Mouse (Mus musculus): ENCODE measurements around the gene Rimklb.
"Not testable (repeated sequence)": the region's sequence is repeated elsewhere in the genome, so short reads cannot be mapped to it uniquely, and the experiment has no call there.

Gene Rimklb

DNA sequence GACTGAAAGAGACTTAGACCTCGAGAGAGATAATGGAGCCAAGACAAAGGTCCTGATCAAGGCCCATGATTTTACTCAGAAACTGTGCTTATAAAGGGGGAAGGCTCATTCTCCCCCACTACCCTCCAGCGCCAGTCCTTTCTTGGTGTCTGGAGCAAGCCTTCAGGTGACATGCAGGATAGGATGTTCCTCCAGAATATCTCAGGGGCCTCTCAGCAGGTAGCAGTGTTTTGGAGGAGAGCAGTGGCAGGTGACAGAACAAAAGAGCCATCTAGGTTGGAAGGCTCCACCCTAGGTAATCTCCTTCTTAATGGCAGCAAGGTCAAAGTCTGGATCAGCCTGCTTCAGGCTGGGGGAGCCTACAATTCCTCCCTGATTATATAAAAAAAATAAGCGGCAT, 27.1 kb downstream of the Rimklb start:
- POLR2A ChIA-PET, result interaction anchor here in 3 of 4 experiments (1.0 to 6.8 kb wide), 11 partner anchors 10 to 137 kb away, joined by 3 to 79 read pairs (median 8); partner anchors contain the start of genes Gdf3 (in 1 of the 3) and Phc1 (in 1 of the 3)
- CTCF ChIA-PET, result not testable (repeated sequence)

DNA sequence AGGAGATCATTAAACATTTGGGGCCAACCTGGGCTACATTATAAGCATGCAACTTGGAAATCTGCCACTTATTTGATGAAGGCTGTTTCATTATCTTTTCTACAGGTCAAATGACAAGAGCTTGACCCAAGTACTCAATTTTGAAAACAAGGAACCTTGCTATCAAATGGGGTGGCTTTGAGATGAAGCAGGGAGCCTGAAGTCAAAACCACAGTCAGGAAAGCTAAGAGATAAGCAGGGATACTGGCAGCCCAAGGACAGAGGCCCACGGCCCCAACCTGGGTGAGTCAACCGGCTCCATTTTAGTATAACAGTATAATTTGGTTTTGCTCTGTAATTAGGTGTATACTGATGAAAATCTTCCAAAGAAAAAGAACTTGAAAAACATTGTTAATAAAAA, 28.3 kb downstream of the Rimklb start:
- CTCF ChIA-PET, result interaction anchor here in 1 of 4 experiments (1.0 kb wide), 1 partner anchor 90 kb away, joined by 4 read pairs; no protein-coding TSS in a partner anchor
- POLR2A ChIA-PET, result interaction anchor here (0.6 to 6.8 kb wide), 36 partner anchors 8 to 274 kb away, joined by 3 to 79 read pairs (median 6); partner anchors contain the start of genes Phc1 (in 2 of the 4), Gdf3 (in 1 of the 4), M6pr (in 1 of the 4) and Nanog (in 1 of the 4)

DNA sequence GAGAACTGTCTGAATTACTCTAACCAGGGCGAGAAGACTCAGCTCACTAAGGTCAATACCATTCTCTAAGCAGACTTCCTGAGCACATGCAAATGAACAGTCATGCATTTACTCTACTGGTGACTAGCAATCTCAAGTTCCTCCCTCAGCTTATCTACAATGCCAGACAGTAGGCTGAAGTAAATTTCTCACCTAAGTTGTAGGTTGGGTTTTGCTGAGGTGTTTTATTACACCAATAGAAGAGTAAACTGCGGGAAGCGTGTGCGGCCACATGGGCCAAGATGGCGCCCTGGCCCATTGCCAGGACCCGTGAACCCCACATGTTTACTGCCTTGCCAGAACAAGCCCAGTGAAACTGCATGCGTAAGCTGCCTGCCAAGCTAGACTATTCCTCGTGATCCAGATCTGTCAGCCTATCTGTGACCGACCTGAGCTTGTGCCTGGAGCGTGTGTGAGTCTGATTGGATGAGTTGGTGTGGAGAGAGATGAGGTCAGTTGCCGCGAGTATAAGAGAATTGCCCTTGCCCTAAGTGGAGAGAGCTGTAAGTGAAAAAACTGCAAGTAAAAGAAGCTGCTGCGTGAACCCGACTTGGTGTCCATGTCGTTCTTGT, 29.4 kb downstream of the Rimklb start:
- POLR2A ChIA-PET, result interaction anchor here (0.6 to 6.8 kb wide), 83 partner anchors 9 to 1633 kb away, joined by 3 to 79 read pairs (median 4); partner anchors contain the start of genes M6pr (in 3 of the 4), Phc1 (in 3 of the 4), Gdf3 (in 2 of the 4) and Aicda (in 1 of the 4)

DNA sequence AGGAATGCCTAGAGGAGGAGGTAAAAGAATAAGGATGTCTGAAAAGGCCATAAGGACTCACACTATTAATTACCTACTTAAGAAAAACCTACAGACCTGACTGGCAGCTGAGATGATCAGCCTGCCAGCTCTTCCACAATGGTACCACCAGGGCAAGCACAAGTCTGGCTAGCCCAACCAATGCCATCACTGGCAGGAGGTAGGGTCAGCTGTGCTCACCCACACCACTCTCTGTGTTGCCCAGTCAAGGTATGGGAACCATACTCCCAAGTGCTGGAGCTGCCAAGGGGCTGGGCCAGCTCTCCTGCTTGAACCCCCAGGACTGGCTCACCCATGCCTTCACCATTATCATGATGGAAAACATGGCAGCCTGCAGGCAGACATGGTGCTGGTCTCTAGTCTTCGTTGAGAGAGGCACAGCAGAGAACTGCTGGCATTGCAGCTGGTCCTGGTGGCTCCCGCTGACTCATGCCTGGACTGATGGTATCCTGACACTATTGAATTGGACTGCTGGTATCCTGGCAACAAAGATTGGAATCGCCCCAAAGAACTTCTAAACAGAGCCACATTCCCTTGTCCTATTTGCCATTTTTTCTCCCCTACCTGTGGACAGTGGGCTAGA, 32.4 kb downstream of the Rimklb start:
- CTCF ChIA-PET, result interaction anchor here in 1 of 4 experiments (0.6 kb wide), 1 partner anchor 106 kb away, joined by 3 read pairs; no protein-coding TSS in a partner anchor
- POLR2A ChIA-PET, result interaction anchor here (0.5 to 1.5 kb wide), 6 partner anchors 11 to 266 kb away, joined by 3 to 5 read pairs (median 4); partner anchors contain the start of gene Dppa3 (in 1 of the 4)

More for the DNA sequence above, 29.4 kb downstream of the Rimklb start:
- CTCF ChIA-PET, result interaction anchor here (0.5 to 1.4 kb wide), 7 partner anchors 26 to 160 kb away, joined by 3 to 4 read pairs (median 3); partner anchors contain the start of genes M6pr (in 1 of the 4) and Phc1 (in 1 of the 4)

DNA sequence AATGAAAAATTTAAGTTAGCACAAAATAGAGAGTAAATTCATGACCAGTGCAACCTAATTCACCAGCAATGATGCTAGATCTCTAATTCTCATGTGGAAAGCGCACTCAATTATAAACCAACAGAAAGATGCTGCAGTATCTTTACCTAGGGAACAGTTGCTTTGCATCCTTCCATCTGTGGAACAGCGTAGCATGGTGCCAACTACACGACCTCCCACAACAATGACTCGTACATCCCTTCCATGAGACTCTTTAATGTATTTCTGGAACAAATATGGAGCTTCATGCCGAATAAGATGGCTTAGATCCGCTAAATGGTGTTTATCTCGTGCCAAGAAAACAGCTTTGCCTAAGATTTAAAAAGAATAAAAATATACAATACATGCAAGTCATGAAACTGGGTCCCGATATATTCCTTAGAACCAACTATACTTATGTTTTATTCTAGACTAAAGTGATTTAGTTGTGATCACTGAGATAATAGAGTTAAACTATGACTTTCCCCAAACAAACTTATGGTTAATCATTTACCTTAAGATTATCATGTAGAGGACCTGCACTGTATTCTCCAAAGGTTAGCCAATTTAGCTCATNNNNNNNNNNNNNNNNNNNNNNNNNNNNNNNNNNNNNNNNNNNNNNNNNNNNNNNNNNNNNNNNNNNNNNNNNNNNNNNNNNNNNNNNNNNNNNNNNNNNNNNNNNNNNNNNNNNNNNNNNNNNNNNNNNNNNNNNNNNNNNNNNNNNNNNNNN, 39.4 kb downstream of the Rimklb start:
- ChIA-PET POLR2A (interaction anchor here in 3 of 4 experiments (0.6 to 1.7 kb wide), 7 partner anchors 9 to 351 kb away, joined by 3 to 12 read pairs (median 3); partner anchors contain the start of gene M6pr (in 1 of the 3)), CTCF (interaction anchor here in 1 of 4 experiments (0.7 kb wide), 2 partner anchors 48 to 363 kb away, joined by 3 to 4 read pairs; no protein-coding TSS in a partner anchor)

DNA sequence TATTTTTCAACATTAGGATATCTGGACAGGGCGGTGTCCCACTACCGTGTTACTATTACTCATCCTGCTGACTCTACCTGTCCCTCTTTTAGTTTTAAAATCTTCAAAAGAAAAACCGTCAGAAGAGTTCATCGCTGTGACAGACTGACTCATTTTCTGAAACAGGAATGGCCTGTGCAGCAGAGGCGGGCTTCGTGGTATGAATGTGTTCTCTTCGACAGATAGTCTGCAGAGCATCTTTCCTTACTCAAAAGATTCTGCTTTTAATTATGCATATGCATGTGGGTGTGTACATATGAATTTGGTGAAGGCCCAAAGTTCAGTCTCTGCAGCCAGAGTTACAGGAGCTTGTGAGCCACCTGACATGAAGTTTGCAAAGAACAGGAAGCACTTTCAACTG, 50.7 kb downstream of the Rimklb start:
- POLR2A ChIA-PET, result interaction anchor here in 1 of 4 experiments (0.6 kb wide), 1 partner anchor 87 kb away, joined by 4 read pairs; no protein-coding TSS in a partner anchor
- CTCF ChIA-PET, result no interaction called here

DNA sequence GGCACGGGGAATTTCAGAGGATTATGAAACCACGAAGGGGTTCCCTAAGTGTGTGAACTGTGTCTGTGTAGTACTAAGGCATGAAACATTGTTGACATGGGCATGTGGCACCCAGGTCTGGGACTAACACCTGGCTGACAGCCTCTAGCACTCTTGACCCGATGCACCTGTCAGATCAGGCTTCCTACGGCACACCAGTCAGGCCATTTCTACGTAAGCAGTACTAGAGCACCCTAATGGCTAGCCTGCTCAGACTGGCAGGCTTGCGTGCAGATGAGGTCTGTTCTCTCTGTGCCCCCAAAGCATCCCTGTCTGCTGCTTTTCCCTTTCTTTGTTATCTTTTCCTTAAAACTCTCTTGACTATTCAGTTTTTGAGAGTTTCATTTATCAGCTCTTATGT, 53.3 kb downstream of the Rimklb start:
- ChIA-PET POLR2A (interaction anchor here in 1 of 4 experiments (1.1 kb wide), 1 partner anchor 14 kb away, joined by 3 read pairs; no protein-coding TSS in a partner anchor), CTCF (interaction anchor here in 1 of 4 experiments (1.1 kb wide), 1 partner anchor 18 kb away, joined by 4 read pairs; no protein-coding TSS in a partner anchor)

DNA sequence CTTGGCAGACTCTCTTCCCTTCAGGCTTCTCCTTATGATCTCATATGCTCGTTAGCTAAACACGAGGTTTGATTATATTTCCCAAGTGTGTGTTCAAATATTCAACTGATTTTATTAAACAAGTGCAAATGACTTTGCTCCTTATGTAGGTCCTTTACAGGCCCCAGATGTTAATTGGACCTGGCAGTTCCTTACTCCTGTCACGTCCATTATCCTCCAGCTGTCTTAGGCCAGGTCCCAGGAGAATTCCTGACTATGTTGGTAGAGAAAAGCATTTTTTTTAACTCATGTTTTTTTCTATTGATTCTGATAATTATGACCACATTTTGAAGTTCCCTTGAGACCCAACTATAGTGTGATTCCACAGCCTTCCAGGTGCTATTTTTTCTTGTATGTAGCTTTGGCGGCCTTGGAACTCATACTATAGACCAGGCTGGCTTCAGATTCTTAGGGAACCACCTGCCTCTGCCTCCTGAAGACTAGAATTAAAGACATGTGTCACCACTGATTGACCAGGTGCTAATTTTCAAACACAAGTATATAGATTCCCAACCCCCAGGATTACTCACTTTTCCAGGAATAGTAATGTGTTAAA, 57.8 kb downstream of the Rimklb start:
- ChIA-PET POLR2A (interaction anchor here in 2 of 4 experiments (0.9 to 1.6 kb wide), 4 partner anchors 9 to 132 kb away, joined by 3 to 4 read pairs (median 3); partner anchors contain the start of gene M6pr (in 1 of the 2)), CTCF (interaction anchor here (0.7 to 1.6 kb wide), 9 partner anchors 38 to 880 kb away, joined by 3 to 8 read pairs (median 4); partner anchors contain the start of gene M6pr (in 1 of the 4))

DNA sequence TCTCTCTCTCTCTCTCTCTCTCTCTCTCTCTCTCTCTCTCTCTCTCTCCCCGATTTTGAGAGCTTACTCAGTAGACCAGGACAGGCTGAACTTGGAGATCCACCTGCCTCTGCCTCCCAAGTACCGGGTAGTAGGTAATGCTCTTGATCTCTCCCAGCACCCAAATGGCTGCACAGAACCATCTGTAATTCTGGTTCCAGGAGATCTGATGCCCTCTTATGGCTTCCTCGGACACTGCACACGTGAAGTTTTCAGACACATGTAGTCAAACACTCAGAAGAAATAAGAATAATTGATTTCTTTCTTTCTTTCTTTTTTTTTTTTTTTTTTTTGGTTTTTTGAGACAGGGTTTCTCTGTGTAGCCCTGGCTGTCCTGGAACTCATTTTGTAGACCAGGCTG, 59.3 kb downstream of the Rimklb start:
- ChIA-PET CTCF (no interaction called here), POLR2A (no interaction called here)

DNA sequence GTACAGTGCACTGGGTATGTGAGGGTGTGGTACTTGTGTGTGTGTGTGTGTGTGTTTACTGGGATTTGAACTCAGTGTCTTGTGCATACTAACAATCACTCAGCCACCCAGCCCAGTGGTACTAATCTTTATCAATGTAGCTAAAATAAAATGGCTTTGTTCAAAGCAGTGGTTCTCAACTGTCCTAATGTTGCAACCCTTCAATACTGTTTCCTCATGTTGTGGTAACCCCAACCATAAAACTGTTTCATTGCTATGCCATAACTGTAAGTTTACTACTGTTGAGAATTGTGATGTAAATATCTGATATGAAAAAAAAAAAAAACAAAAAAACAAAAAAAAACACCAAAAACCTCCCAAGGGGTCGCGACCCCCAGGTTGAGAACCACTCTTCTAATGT, 63.3 kb downstream of the Rimklb start:
- ChIA-PET CTCF (no interaction called here), POLR2A (no interaction called here)

DNA sequence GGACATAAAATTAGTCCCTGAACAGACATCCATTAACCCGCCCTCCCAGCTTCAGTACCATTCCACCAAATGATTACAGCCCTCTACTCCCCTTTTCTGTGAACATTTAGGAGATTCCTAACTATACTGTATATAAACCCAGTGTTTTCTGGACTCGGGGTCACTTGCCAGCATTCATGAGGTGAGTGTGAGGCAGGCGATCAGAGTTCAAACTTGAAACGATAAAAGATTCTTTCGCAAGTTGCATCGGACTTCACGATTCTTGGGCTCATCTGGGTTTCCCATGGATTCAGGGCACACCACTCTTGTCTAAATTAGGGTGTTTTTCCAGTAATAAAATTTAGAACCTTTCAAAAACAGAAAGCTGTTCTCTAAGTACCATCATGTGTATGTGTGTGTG, 71.1 kb downstream of the Rimklb start:
- CTCF ChIA-PET, result interaction anchor here in 1 of 4 experiments (0.6 kb wide), 1 partner anchor 119 kb away, joined by 3 read pairs; the partner anchor contains the start of gene M6pr

DNA sequence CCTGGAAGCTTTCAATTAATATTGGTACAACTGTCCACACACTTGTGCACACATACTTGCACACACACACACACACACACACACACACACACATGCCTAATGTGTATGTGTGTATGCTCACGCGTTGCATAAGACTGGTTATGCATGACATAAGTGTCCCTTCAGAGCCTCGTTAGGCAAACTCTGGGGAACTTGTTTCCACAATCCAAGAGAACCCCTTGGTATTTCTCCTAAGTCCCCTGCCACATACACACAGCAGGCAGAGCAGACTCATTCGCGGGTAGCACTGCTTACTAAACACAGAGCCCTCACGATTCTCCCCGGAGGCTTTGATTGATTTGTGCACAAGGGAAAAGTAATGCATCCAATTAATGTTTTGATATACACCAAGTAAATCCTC, 81.5 kb downstream of the Rimklb start:
- POLR2A ChIA-PET, result interaction anchor here in 2 of 4 experiments (1.1 to 1.5 kb wide), 3 partner anchors 52 to 116 kb away, joined by 3 to 4 read pairs (median 4); no protein-coding TSS in a partner anchor
- CTCF ChIA-PET, result no interaction called here

More for the DNA sequence above, 71.1 kb downstream of the Rimklb start:
- POLR2A ChIA-PET, result no interaction called here

DNA sequence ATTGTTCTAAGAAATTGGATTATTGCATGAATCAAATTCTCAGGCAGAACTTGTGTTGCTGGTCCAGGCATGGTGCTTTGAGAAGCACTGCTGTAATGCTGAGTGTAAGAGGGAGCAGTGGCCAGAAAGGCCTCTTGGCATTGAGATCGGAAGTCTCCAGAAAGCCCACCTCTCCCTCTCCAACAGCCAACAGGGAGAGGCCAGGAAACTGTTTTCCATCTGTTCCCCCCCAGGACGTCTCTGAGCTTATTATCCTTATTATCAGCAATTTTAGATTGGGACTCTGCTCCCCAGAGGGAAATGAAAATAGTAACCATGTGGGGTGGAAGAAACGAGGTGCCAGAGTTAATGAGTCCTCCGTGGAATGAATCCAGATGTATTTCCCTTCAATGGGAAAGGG, 82.2 kb downstream of the Rimklb start:
- CTCF ChIA-PET, result no interaction called here
- POLR2A ChIA-PET, result interaction anchor here in 2 of 4 experiments (1.1 to 1.5 kb wide), 3 partner anchors 53 to 117 kb away, joined by 3 to 4 read pairs (median 4); no protein-coding TSS in a partner anchor

DNA sequence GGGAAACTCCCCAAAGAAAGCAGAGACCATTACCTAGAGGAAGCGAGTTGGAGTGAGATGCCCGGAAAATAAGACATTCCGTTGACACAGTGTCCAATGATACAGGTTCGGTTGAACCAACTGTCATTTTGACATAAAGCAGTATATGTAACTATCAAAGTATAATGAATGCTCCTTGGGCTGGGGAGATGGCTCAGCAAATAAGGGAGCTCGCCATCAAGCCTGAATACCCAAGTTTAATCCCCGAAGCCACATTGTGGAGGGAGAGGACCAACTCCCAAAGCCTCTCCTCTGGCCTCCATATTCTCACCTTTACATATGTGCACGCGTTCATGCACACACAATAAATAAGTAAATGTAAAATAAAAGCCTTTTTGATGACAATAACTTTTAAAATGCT, 87.3 kb downstream of the Rimklb start:
- POLR2A ChIA-PET, result no interaction called here
- CTCF ChIA-PET, result interaction anchor here in 2 of 4 experiments (0.6 to 1.8 kb wide), 3 partner anchors 9 to 149 kb away, joined by 4 read pairs; no protein-coding TSS in a partner anchor

DNA sequence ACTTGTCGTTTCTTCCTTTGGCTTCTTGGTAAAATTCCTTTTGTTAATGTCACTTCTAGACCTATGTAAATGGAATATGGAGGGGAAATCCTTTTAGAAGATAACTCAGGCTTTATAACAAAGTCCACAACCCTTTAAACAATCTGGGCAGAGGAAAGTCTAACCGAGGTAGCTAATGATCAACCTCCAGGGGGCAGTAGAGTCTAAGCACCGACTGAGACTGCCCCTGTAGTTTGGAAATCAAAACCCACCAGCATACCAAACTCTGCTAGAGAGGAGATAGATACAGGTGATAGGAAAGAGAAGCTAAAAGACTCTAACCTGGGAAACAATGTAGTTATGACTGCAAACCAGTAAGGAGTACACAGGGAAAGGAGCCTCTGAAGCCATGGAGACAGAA, 96.3 kb downstream of the Rimklb start:
- ChIA-PET POLR2A (interaction anchor here in 1 of 4 experiments (0.7 kb wide), 1 partner anchor 97 kb away, joined by 6 read pairs; no protein-coding TSS in a partner anchor), CTCF (interaction anchor here (0.5 to 1.5 kb wide), 37 partner anchors 8 to 179 kb away, joined by 3 to 13 read pairs (median 4); no protein-coding TSS in a partner anchor)

DNA sequence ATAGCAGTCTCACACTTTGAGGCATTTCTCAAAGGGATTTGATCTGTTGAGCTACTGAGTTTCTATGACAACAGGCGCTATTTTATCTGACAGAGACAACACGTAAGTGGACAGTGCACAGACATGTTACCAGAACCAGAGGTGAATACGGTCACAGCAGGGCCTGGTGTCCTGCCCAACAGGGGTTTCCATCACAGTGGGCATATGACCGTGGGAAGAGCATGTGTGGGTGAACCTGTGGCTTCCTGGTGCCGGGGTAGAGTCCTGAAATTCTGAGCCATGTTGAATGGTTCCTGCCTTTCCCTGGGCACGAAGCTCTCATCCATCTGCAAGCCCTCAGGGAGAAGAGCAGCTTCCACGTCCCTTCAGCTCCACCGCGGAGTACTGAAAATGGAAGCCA, 98.3 kb downstream of the Rimklb start:
- CTCF ChIA-PET, result interaction anchor here in 1 of 4 experiments (1.1 kb wide), 1 partner anchor 160 kb away, joined by 4 read pairs; no protein-coding TSS in a partner anchor
- POLR2A ChIA-PET, result interaction anchor here in 1 of 4 experiments (0.9 to 1.7 kb wide), 2 partner anchors 8 to 142 kb away, joined by 3 to 4 read pairs; no protein-coding TSS in a partner anchor

All from embryonic stem cell, embryonic (primary cell).